Mouse (Mus musculus) hindbrain, embryonic 12.5 days (tissue): ENCODE measurements around the gene D6Wsu163e. TPM values are rescaled to one million over a fixed set of nuclear protein-coding genes. Genes with fewer than 3 reads are reported as not detected.
A peak's percentile ranks its signal among the peaks of the same experiment; 100 is the strongest.

Source experiments
- ATAC-seq: fragments of 200-750 bp; cut with Nextera tagmentation; 2 replicates; pipeline ENCODE4 v1.8.0; 2017; ENCODE audit warnings: moderate TSS enrichment; ENCODE audit not compliant: low FRiP score
- H3K27ac ChIP-seq: fragments of 300-500 bp; sonication (generic); 2 replicates; pipeline ENCODE4 v1.5.1; 2016; ENCODE audit warnings: mild to moderate bottlenecking
- H3K27me3 ChIP-seq: fragments of 300-500 bp; sonication (generic); 2 replicates; pipeline ENCODE4 v1.6.1; 2016; ENCODE audit warnings: mild to moderate bottlenecking
- H3K36me3 ChIP-seq: fragments of 300-500 bp; sonication (generic); 2 replicates; pipeline ENCODE4 v1.6.1; 2016; ENCODE audit warnings: mild to moderate bottlenecking
- H3K4me1 ChIP-seq: fragments of 300-500 bp; sonication (generic); 2 replicates; pipeline ENCODE4 v1.6.1; 2016
- H3K4me2 ChIP-seq: fragments of 300-500 bp; sonication (generic); replicated peaks from 2 replicates; pipeline ENCODE4 v1.6.1; 2016; ENCODE audit warnings: mild to moderate bottlenecking
- H3K4me3 ChIP-seq: fragments of 300-500 bp; sonication (generic); 2 replicates; pipeline ENCODE4 v1.5.1; 2016; ENCODE audit warnings: mild to moderate bottlenecking
- H3K9ac ChIP-seq: fragments of 300-500 bp; sonication (generic); 2 replicates; pipeline ENCODE4 v1.6.1; 2016; ENCODE audit warnings: mild to moderate bottlenecking, moderate library complexity
- H3K9me3 ChIP-seq: fragments of 300-500 bp; sonication (generic); replicated peaks from 2 replicates; pipeline ENCODE4 v1.6.1; 2016; ENCODE audit warnings: mild to moderate bottlenecking
- WGBS: fragments of 180-500 bp; shearing (Covaris S2); methylation state at CpG from one replicate; pipeline ENCODE4 v1.1.7; 2016; 5-methylcytosine and 5-hydroxymethylcytosine counted together
- polyA plus RNA-seq: library from polyadenylated mRNA; unstranded; fragments of >200 nt; fragmentation: Nextera tagmentation; extraction: Ambion mirVana; gene quantifications from 2 replicates; pipeline ENCODE4 v1.2.1, GENCODE M21; 2016

The D6Wsu163e gene
- polyA plus RNA-seq, 1 experiment from 2014 or later, result 19.1 TPM

GRCm38 (mm10) chr6:127014906-127015770 is 75.4 kb downstream of the D6Wsu163e start, which contains the start of gene Fgf6:
TSS of gene Fgf6 (plus strand) at chr6:127015586.
- no peak within 1 kb of the TSS for H3K4me2 ChIP-seq
- H3K27ac ChIP-seq, result no peak within 1 kb of the TSS
- H3K27me3 ChIP-seq, result peaks cover 8% of the 10 kb centered on the region; the same call in 1 of the 2 replicates
- H3K4me1 ChIP-seq, result peaks cover 12% of the 10 kb centered on the region
- H3K4me3 ChIP-seq, result no peak within 1 kb of the TSS
- H3K9me3 ChIP-seq, result no peaks in the 10 kb centered on the region
- no peak within 1 kb of the TSS for H3K9ac ChIP-seq
- 78% methylated on average over 26 of the region's 26 CpGs for WGBS
- ATAC-seq, result no peak
- H3K36me3 ChIP-seq, result no peaks in the 10 kb centered on the region

- no peak for ATAC-seq
These were observed 79.5 kb downstream of the D6Wsu163e start for GRCm38 (mm10) chr6:127019254-127019653.

GRCm38 (mm10) chr6:127020431-127020830 is 80.7 kb downstream of the D6Wsu163e start:
- ATAC-seq, result no peak
- H3K4me2 ChIP-seq, result peak overlapping the region; percentile 0; the same call in 1 of the 2 replicates
- 19% methylated on average over 13 of the region's 13 CpGs for WGBS

More at GRCm38 (mm10) chr6:127019254-127019653, 79.5 kb downstream of the D6Wsu163e start:
- H3K4me2 ChIP-seq, result no peak overlapping the region
- no peaks in the 10 kb centered on the region for H3K9me3 ChIP-seq
- WGBS, result 2% methylated on average over 6 of the region's 6 CpGs
- H3K36me3 ChIP-seq, result no peaks in the 10 kb centered on the region
- no peak overlapping the region for H3K4me3 ChIP-seq
- H3K4me1 ChIP-seq, result peaks cover 14% of the 10 kb centered on the region
- peaks cover 14% of the 10 kb centered on the region; the same call in 1 of the 2 replicates for H3K27me3 ChIP-seq
- no peak overlapping the region for H3K27ac ChIP-seq
- H3K9ac ChIP-seq, result no peak overlapping the region

GRCm38 (mm10) chr6:127024836-127025235 is 85.1 kb downstream of the D6Wsu163e start:
- H3K27ac ChIP-seq, result no peak overlapping the region
- no peak overlapping the region for H3K9ac ChIP-seq
- H3K9me3 ChIP-seq, result no peaks in the 10 kb centered on the region
- WGBS, result 68% methylated on average over 7 of the region's 7 CpGs
- no peak overlapping the region for H3K4me3 ChIP-seq
- no peaks in the 10 kb centered on the region for H3K36me3 ChIP-seq
- ATAC-seq, result no peak
- H3K27me3 ChIP-seq, result peaks cover 7% of the 10 kb centered on the region; the same call in 1 of the 2 replicates
- no peak overlapping the region for H3K4me2 ChIP-seq
- H3K4me1 ChIP-seq, result peaks cover 4% of the 10 kb centered on the region

More at GRCm38 (mm10) chr6:127020431-127020830, 80.7 kb downstream of the D6Wsu163e start:
- Histone ChIP-seq H3K9me3 (no peaks in the 10 kb centered on the region), H3K36me3 (no peaks in the 10 kb centered on the region), H3K4me3 (no peak overlapping the region), H3K27me3 (peaks cover 14% of the 10 kb centered on the region; the same call in 1 of the 2 replicates), H3K4me1 (peaks cover 14% of the 10 kb centered on the region), H3K9ac (no peak overlapping the region), H3K27ac (no peak overlapping the region)

Other genes starting within 250 kb of the D6Wsu163e start
- 12.5 and 13.5 TPM in 2 replicates for gene Kcna6, start 199.3 kb upstream of the D6Wsu163e start, polyA plus RNA-seq
- gene Ndufa9, start 90.8 kb upstream of the D6Wsu163e start, polyA plus RNA-seq, result 159 and 171 TPM in 2 replicates
- 0.13 TPM in 1 of 2 replicates, not detected in the other for gene Akap3, start 86.9 kb upstream of the D6Wsu163e start, polyA plus RNA-seq
- gene Dyrk4, start 18.1 kb upstream of the D6Wsu163e start, polyA plus RNA-seq, result 0.30 TPM in 1 of 2 replicates, not detected in the other
- gene Rad51ap1, start 375 bp upstream of the D6Wsu163e start, polyA plus RNA-seq, result 42.6 and 45.1 TPM in 2 replicates
- gene Fgf6, start 75.6 kb downstream of the D6Wsu163e start, polyA plus RNA-seq, result 0.04 and 0.07 TPM in 2 replicates
- not detected in 2 replicates for gene Fgf23, start 132.9 kb downstream of the D6Wsu163e start, polyA plus RNA-seq
- 8.3 and 9.5 TPM in 2 replicates for gene Tigar, start 169.6 kb downstream of the D6Wsu163e start, polyA plus RNA-seq
- gene Ccnd2, start 212.2 kb downstream of the D6Wsu163e start, polyA plus RNA-seq, result 565 and 605 TPM in 2 replicates